Mouse (Mus musculus) stomach, embryonic 16.5 days (tissue): Measurements from ENCODE around the gene Mrps18a. TPM values are rescaled to one million over a fixed set of nuclear protein-coding genes. Genes with fewer than 3 reads are reported as not detected.

Source experiments
- ATAC-seq: fragments of 200-750 bp; cut with Nextera tagmentation; 2 replicates; pipeline ENCODE4 v1.8.0; 2017; ENCODE audit warnings: moderate number of reproducible peaks, moderate TSS enrichment; ENCODE audit not compliant: insufficient read depth, low FRiP score
- H3K27ac ChIP-seq: fragments of 300-500 bp; sonication (generic); 2 replicates; pipeline ENCODE4 v1.5.1; 2014; ENCODE audit warnings: low read length
- H3K27me3 ChIP-seq: fragments of 300-500 bp; sonication (generic); 2 replicates; pipeline ENCODE4 v1.6.1; 2014; ENCODE audit warnings: low read length, control low read depth, mixed read lengths; ENCODE audit not compliant: control insufficient read depth, insufficient read depth
- H3K36me3 ChIP-seq: fragments of 300-500 bp; sonication (generic); 2 replicates; pipeline ENCODE4 v1.6.1; 2014; ENCODE audit warnings: low read length; ENCODE audit not compliant: control insufficient read depth, insufficient read depth
- H3K4me1 ChIP-seq: fragments of 300-500 bp; sonication (generic); 2 replicates; pipeline ENCODE4 v1.6.1; 2014; ENCODE audit warnings: low read length, control low read depth, mixed read lengths; ENCODE audit not compliant: control insufficient read depth, insufficient read depth
- H3K4me2 ChIP-seq: fragments of 300-500 bp; sonication (generic); 2 replicates; pipeline ENCODE4 v1.6.1; 2014; ENCODE audit warnings: low read depth, low read length, mixed read lengths
- H3K4me3 ChIP-seq: fragments of 300-500 bp; sonication (generic); replicated peaks from 2 replicates; pipeline ENCODE4 v1.5.1; 2014; ENCODE audit warnings: mild to moderate bottlenecking, low read length
- H3K9ac ChIP-seq: fragments of 300-500 bp; sonication (generic); 2 replicates; pipeline ENCODE4 v1.6.1; 2014; ENCODE audit warnings: low read length
- H3K9me3 ChIP-seq: fragments of 300-500 bp; sonication (generic); replicated peaks from 2 replicates; pipeline ENCODE4 v1.6.1; 2016; ENCODE audit warnings: low read length, control low read depth; ENCODE audit not compliant: control insufficient read depth
- WGBS: fragments of 180-500 bp; shearing (Covaris S2); extraction: QIAGEN DNeasy Blood & Tissue Kit; methylation state at CpG from one replicate; pipeline ENCODE4 v1.1.7; 2014; 5-methylcytosine and 5-hydroxymethylcytosine counted together
- polyA plus RNA-seq: library from polyadenylated mRNA; unstranded; fragments of >200 nt; fragmentation: Nextera tagmentation; extraction: Ambion mirVana; gene quantifications from 2 replicates; pipeline ENCODE4 v1.2.1, GENCODE M21; 2015

The Mrps18a gene
- polyA plus RNA-seq, 1 experiment from 2014 or later: 126 TPM

GRCm38 (mm10) chr17:46170538-46170937, 59.8 kb downstream of the Mrps18a start:
- WGBS: 72% methylated on average over 3 of the region's 3 CpGs
- H3K27me3 ChIP-seq: no peaks in the 10 kb centered on the region
- H3K4me2 ChIP-seq: no peak overlapping the region
- no peak overlapping the region for H3K4me3 ChIP-seq
- peaks cover 31% of the 10 kb centered on the region for H3K36me3 ChIP-seq
- H3K9ac ChIP-seq: no peak overlapping the region
- H3K9me3 ChIP-seq: no peaks in the 10 kb centered on the region
- H3K27ac ChIP-seq: no peak overlapping the region
- H3K4me1 ChIP-seq: no peaks in the 10 kb centered on the region
- no peak for ATAC-seq

Other genes starting within 250 kb of the Mrps18a start
- 3.6 and 3.9 TPM in 2 replicates for gene Vegfa, start 78.6 kb upstream of the Mrps18a start, polyA plus RNA-seq
- gene Rsph9, start 33.2 kb downstream of the Mrps18a start, polyA plus RNA-seq: 10.0 and 10.1 TPM in 2 replicates
- gene Mad2l1bp, start 42.6 kb downstream of the Mrps18a start, polyA plus RNA-seq: 33.9 and 36.6 TPM in 2 replicates
- 37.9 and 39.2 TPM in 2 replicates for gene Gtpbp2, start 50.0 kb downstream of the Mrps18a start, polyA plus RNA-seq
- gene Polh, start 91.7 kb downstream of the Mrps18a start, polyA plus RNA-seq: 14.9 and 15.1 TPM in 2 replicates
- gene Xpo5, start 91.8 kb downstream of the Mrps18a start, polyA plus RNA-seq: 32.7 and 32.9 TPM in 2 replicates
- 67.9 and 72.6 TPM in 2 replicates for gene Polr1c, start 137.1 kb downstream of the Mrps18a start, polyA plus RNA-seq
- gene Yipf3, start 137.1 kb downstream of the Mrps18a start, polyA plus RNA-seq: 111 and 120 TPM in 2 replicates
- 0.45 and 0.48 TPM in 2 replicates for gene Lrrc73, start 142.5 kb downstream of the Mrps18a start, polyA plus RNA-seq
- 36.8 and 38.9 TPM in 2 replicates for gene Tjap1, start 172.0 kb downstream of the Mrps18a start, polyA plus RNA-seq
- 6.7 and 8.8 TPM in 2 replicates for gene Dlk2, start 186.4 kb downstream of the Mrps18a start, polyA plus RNA-seq
- 6.6 and 6.7 TPM in 2 replicates for gene Abcc10, start 217.4 kb downstream of the Mrps18a start, polyA plus RNA-seq